Mouse (Mus musculus): ENCODE results near the gene C1ql1.

The C1ql1 gene

GRCm38 (mm10) chr11:102971604-102972003 is 25.1 kb upstream of the C1ql1 start:
- Histone ChIP-seq H3K36me3 (ENCODE audit: control insufficient read depth, insufficient read depth, low read length, poor library complexity, severe bottlenecking) (no peaks in the 10 kb centered on the region), H3K27me3 (ENCODE audit: control insufficient read depth, insufficient read depth, low read length, poor library complexity, severe bottlenecking) (no peaks in the 10 kb centered on the region)
- no peak for DNase-seq (ENCODE audit: low read depth, low spot score)

DNA sequence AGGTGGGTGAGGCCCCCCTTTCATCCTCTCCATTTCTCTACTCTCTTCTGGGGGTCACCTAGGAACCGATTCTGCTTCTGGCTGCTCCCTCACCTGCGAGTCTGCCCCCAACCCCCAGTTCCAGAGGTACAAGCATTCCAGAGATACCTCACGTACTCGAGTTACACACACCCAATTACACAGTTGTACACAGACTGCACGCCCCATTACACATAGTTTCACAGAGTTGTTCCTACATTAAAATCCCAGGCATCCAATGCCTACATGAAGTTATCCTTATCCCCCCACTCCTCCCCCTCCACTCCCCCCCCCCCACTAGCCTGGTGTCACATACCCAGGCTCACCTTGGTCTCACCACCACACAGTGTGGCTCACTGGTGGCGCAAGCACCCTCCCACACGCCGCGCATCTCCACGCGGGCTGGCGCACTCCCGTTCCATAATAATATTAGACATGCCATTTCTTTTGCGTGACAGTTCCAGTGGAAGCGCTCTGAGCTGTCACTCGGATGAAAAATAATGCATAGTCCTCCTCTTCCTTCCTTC is 18.1 kb upstream of the C1ql1 start:
- H3K27me3 ChIP-seq (ENCODE audit: control insufficient read depth, insufficient read depth, low read length, poor library complexity, severe bottlenecking): peaks cover 3% of the 10 kb centered on the region
- no peak for DNase-seq (ENCODE audit: low read depth, low spot score)
- H3K36me3 ChIP-seq (ENCODE audit: control insufficient read depth, insufficient read depth, low read length, poor library complexity, severe bottlenecking): no peaks in the 10 kb centered on the region

- DNase-seq (ENCODE audit: low read depth, low spot score): no peak
- Histone ChIP-seq H3K36me3 (ENCODE audit: control insufficient read depth, insufficient read depth, low read length, poor library complexity, severe bottlenecking) (no peaks in the 10 kb centered on the region), H3K27me3 (ENCODE audit: control insufficient read depth, insufficient read depth, low read length, poor library complexity, severe bottlenecking) (peaks cover 3% of the 10 kb centered on the region)
Observed at GRCm38 (mm10) chr11:102963855-102964546, 17.5 kb upstream of the C1ql1 start.

DNA sequence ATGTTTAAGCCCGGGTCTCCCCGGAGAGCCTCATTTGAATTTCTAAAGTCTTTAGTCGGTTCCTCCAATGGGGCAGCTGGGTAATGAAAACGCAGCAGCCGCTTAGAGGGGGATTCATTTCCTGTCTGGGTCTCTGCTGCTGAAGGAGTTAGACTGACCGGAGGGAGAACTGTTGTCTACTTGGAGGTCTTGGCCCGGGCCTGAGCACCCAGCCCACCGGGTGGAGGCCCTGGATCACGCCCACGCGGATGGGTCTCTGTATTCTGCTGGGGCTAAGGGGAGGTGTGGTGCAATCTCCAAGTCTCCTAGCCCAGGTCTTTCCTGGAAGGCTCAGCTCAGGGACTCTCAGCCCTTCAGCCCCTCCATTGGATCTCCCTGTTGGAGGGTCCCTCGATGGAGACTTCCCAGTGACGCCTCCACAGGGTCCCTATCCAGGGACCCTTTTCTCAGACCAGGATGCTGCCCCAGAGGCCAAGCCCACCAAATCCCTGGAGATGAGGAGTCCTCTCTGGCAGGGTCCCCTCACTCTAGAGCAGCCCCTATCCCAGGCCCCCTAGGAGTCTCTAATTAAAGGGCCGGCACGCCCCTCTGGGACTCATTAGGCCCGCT is 16.9 kb upstream of the C1ql1 start:
- Histone ChIP-seq H3K36me3 (ENCODE audit: control insufficient read depth, insufficient read depth, low read length, poor library complexity, severe bottlenecking) (no peaks in the 10 kb centered on the region), H3K27me3 (ENCODE audit: control insufficient read depth, insufficient read depth, low read length, poor library complexity, severe bottlenecking) (peaks cover 3% of the 10 kb centered on the region)
- DNase-seq (ENCODE audit: low read depth, low spot score): no peak

DNA sequence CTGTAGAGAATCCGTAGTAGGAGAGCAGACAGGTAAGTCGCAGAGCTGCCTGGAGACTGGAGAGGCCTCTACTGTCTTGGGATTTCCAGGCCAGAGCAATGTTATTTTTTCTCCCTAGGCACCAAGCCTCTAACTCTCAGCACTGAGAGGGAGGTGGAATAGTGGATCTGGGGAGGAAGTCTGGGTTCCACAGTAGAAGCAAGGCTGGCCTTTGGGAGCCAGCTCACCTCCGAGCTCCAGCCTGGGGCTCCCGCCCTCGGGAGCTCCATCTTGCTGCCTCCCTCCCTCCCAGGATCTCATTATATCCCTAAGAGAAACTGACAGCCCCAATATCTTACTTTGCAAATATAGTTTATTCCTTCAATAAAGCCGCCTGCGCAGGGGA is 16.4 kb upstream of the C1ql1 start:
- Histone ChIP-seq H3K36me3 (ENCODE audit: control insufficient read depth, insufficient read depth, low read length, poor library complexity, severe bottlenecking) (no peaks in the 10 kb centered on the region), H3K27me3 (ENCODE audit: control insufficient read depth, insufficient read depth, low read length, poor library complexity, severe bottlenecking) (peaks cover 3% of the 10 kb centered on the region)
- DNase-seq (ENCODE audit: low read depth, low spot score): no peak

DNA sequence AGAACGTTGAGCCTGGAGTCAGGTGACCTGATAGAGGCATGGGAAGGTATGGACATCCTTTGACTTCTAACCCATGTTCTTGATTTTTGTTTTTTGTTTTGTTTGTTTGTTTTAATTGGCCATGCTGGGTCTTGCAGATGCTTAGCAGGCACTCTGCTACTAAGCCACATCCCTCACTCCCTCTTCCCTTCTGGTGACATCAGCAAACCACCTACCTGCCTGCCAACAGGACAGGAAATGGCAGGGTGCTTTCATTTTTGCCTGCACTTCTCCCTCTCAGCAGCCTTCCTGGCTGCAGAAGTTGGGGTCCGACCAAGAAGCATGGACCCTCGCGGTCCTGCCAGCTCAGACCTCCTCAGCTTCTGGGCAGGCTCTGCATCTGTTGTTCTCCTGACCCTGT is 14.6 kb upstream of the C1ql1 start:
- H3K27me3 ChIP-seq (ENCODE audit: control insufficient read depth, insufficient read depth, low read length, poor library complexity, severe bottlenecking): peaks cover 3% of the 10 kb centered on the region
- no peaks in the 10 kb centered on the region for H3K36me3 ChIP-seq (ENCODE audit: control insufficient read depth, insufficient read depth, low read length, poor library complexity, severe bottlenecking)
- DNase-seq (ENCODE audit: low read depth, low spot score): no peak

DNA sequence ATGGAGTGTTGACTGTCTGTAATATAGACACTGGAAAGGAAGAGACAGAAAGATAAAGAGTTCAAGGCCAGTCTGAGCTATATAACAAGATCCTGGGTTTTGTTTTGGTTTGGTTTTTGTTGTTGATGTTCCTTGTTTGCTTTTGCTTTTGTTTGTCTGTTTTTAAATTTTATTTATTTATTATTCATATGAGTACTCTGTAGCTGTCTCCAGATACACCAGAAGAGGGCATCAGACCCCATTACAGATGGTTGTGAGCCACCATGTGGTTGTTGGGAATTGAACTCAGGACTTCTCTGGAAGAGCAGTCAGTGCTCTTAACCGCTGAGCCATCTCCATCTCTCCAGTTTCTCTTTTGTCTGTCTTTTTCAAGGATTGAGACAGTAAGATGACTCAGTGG is 12.4 kb upstream of the C1ql1 start:
- no peak for DNase-seq (ENCODE audit: low read depth, low spot score)

DNA sequence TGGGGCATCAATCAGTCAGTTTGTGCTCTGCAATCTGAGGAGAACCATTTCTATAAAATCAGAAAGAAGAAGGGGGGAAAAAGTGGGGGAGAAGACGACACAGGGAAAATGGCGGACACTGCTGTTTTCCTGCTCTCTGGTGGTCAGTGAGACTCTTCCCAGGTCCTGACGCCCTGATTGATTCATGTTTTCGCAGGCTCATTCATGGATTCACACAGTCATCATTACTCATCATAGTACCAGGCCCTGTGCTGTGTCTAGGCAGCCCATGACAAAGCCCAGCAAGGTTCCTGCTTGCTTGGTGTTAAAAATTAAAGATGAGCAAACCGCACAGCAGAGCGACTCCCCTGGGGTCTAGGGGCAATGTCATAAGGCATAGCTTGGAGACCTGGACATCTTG is 11.9 kb upstream of the C1ql1 start:
- no peak for DNase-seq (ENCODE audit: low read depth, low spot score)
- Histone ChIP-seq H3K27me3 (ENCODE audit: control insufficient read depth, insufficient read depth, low read length, poor library complexity, severe bottlenecking) (peaks cover 3% of the 10 kb centered on the region), H3K36me3 (ENCODE audit: control insufficient read depth, insufficient read depth, low read length, poor library complexity, severe bottlenecking) (no peaks in the 10 kb centered on the region)

More for the DNA sequence above, 12.4 kb upstream of the C1ql1 start:
- Histone ChIP-seq H3K36me3 (ENCODE audit: control insufficient read depth, insufficient read depth, low read length, poor library complexity, severe bottlenecking) (no peaks in the 10 kb centered on the region), H3K27me3 (ENCODE audit: control insufficient read depth, insufficient read depth, low read length, poor library complexity, severe bottlenecking) (peaks cover 3% of the 10 kb centered on the region)

DNA sequence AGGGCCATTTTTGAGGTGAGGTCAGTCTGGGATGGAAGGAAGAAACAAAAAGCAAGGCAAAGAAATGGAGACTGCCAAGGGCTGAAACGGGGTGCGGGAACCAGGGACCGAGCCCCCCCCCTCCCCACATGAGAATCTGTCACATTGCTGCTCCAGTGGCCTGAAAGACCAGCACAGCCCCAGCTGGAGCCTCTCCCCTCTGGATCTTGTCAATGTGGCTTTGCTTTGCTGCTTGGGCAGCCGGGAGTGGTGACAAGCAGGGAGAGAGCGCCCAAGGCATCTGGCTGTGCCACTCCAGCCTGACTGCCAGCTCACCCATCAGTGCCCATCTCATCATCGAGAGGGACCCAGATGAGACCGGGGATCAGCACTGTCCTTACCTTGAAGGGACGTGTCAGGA is 11.2 kb upstream of the C1ql1 start:
- DNase-seq (ENCODE audit: low read depth, low spot score): no peak
- no peaks in the 10 kb centered on the region; the same call in 1 of the 2 replicates for H3K27me3 ChIP-seq (ENCODE audit: control insufficient read depth, insufficient read depth, low read length, poor library complexity, severe bottlenecking)
- no peaks in the 10 kb centered on the region for H3K36me3 ChIP-seq (ENCODE audit: control insufficient read depth, insufficient read depth, low read length, poor library complexity, severe bottlenecking)

- no peak for DNase-seq (ENCODE audit: low read depth, low spot score)
- Histone ChIP-seq H3K27me3 (ENCODE audit: control insufficient read depth, insufficient read depth, low read length, poor library complexity, severe bottlenecking) (no peaks in the 10 kb centered on the region; the same call in 1 of the 2 replicates), H3K36me3 (ENCODE audit: control insufficient read depth, insufficient read depth, low read length, poor library complexity, severe bottlenecking) (no peaks in the 10 kb centered on the region)
Observed at GRCm38 (mm10) chr11:102956962-102957614, 10.6 kb upstream of the C1ql1 start.

DNA sequence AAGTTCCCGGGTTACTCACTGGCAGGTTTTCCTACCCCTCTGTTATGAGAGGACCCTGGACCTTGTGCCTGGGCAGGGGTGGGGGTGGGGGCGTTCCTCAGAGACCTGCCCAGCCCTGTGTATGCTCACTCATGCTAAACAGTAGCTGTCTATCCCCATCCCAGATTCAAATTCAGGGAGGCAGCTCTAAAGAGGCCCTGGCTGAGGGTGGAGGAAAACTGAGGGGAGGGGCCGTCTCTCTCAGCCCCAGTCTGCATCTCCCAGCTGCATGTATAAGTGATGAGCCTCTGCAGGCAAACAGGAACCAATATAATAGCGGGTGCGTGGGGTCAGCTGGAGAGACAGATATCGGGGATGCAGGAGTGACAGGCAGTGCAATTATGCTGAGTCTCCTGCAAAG is 6.4 kb upstream of the C1ql1 start:
- no peak for DNase-seq (ENCODE audit: low read depth, low spot score)
- Histone ChIP-seq H3K36me3 (ENCODE audit: control insufficient read depth, insufficient read depth, low read length, poor library complexity, severe bottlenecking) (no peaks in the 10 kb centered on the region), H3K27me3 (ENCODE audit: control insufficient read depth, insufficient read depth, low read length, poor library complexity, severe bottlenecking) (no peaks in the 10 kb centered on the region)

- peak; percentile 39 for DNase-seq (ENCODE audit: low read depth, low spot score)
- H3K36me3 ChIP-seq (ENCODE audit: control insufficient read depth, insufficient read depth, low read length, poor library complexity, severe bottlenecking): no peaks in the 10 kb centered on the region
- H3K27me3 ChIP-seq (ENCODE audit: control insufficient read depth, insufficient read depth, low read length, poor library complexity, severe bottlenecking): no peaks in the 10 kb centered on the region
Observed at GRCm38 (mm10) chr11:102948043-102948961, 1.8 kb upstream of the C1ql1 start.

DNA sequence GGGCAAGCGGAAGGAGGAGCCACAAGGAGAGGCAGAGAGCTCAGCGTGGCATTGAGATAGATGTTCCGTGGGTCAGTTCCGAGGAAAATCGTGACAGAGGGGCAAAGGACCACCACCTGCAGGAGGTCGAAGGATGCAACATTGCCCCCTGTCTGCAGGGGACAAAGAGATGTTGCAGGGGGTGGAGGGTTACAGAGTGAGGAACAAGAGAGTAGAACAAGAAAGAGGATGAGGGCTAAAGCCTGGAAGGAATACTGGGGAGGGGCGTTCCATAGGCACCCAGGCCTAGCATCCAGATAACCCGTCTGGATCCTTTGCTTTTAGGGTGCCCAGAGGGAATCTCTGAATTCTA is 480 bp upstream of the C1ql1 start:
- DNase-seq (ENCODE audit: low read depth, low spot score): no peak
- Histone ChIP-seq H3K36me3 (ENCODE audit: control insufficient read depth, insufficient read depth, low read length, poor library complexity, severe bottlenecking) (no peaks in the 10 kb centered on the region), H3K27me3 (ENCODE audit: control insufficient read depth, insufficient read depth, low read length, poor library complexity, severe bottlenecking) (no peaks in the 10 kb centered on the region)
